Mouse (Mus musculus) adrenal gland, adult 8-10 months (tissue): ENCODE results near the gene Runx2. TPM values are rescaled to one million over a fixed set of nuclear protein-coding genes. Genes with fewer than 3 reads are reported as not detected.
A peak's percentile ranks its signal among the peaks of the same experiment; 100 is the strongest.

Source experiments
- DNase-seq: peaks from one replicate; pipeline ENCODE4 v3.0.0; 2022
- total RNA-seq, 4 experiments: library from RNA; stranded (reverse); gene quantifications; 2 replicates each; pipeline ENCODE4 v1.2.4; 2022

The Runx2 gene
- total RNA-seq, 4 experiments from 2014 or later, result 19.6 to 32.8 (median 25.7) TPM

- DNase-seq, result no peak
These were observed 101.2 kb downstream of the Runx2 start for GRCm38 (mm10) chr17:44713404-44713803.

DNA sequence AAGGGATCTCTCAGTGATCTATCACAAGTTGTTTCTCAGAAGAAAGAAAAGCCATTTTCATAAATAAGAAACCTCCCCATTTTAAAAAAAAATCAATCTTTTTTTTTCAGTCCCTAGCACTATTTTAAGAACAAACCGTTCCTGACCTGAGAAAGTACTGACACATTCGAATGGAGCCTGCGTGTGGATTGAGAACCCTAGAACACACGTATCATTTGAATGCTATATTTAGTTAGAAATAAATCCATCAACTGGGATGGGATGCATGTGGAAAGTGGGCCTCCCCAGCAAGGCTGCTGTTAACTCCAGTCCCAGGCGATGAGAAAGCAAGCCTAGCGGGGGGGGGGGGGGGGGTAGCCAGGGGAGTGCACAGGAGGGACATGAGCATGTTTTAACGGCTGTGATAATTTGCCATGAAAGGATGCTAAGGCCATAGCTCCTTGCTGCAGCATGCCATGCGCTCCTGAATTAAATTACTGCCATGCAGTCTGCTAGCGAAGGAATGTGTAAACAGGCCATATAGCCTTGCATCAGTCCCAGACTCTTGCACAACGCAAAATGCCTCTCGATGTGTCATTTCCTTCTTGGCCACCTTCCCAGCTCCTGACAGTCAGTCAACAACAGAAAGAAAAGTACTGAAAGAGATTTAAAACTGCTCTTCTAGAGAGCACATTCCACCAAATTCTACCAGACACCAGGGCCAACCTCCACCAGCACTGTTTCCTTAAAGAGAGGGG, 104.9 kb downstream of the Runx2 start:
- peak; percentile 87 for DNase-seq

DNA sequence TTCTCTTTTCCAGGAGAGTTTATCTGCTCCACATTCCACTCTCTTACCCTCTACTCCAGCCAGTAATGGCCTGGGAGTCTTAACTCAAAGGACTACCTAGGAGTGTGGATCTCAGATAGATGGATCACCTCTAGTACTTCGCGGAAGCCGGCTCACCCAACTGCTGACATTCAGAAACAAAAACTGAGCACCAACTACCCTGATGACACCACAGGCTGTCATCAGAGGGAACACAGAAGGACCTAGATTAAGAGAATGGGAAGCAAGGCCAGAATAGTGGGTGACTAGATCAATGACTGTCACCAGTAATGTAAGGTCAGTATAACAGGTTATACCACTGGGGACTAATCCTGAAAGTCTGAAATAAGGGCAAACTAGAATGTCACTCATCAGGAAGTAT, 106.6 kb downstream of the Runx2 start:
- DNase-seq, result no peak

DNA sequence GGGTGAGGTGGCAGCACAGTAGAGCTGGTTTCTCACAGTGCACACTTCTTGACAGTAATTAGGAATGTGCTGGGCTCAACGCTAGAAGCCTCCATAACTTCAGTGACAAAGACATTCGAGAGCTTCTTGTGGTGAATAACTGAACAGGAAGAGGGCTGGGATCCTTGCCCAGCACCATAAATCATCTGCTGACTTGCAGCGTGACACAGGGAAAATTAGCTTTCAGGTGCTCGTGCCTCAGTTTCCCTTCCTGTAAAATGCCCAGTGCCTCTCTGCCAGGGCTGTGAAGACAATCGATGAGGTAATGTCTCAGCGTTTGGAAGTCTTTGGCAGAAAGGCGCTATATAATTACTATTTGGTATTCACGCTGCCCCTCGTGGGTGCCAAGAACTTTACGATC, 108.1 kb downstream of the Runx2 start:
- no peak for DNase-seq

- DNase-seq, result no peak
These were observed 111.9 kb downstream of the Runx2 start for GRCm38 (mm10) chr17:44702506-44703298.

DNA sequence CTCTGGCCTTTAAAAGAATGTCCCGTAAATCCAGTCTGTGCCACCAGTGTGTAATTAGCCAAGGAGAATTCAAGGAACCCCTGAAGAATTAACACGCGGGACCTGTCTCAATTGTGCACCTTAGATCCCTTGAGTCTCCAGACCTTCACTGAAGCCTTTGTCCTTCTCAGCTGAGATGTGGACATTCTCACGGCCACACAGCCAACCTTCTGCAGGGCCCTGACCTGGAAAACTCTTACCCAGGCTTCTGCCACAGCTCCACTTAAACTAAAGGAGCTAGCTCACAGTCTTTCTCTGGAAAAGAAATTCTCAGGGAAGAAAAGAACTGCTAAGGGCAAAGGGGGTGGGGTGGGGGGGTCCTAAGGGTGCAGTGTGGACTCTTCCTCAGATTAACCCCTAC, 113.1 kb downstream of the Runx2 start:
- DNase-seq, result peak; percentile 30

GRCm38 (mm10) chr17:44700326-44700725, 114.3 kb downstream of the Runx2 start:
- no peak for DNase-seq

DNA sequence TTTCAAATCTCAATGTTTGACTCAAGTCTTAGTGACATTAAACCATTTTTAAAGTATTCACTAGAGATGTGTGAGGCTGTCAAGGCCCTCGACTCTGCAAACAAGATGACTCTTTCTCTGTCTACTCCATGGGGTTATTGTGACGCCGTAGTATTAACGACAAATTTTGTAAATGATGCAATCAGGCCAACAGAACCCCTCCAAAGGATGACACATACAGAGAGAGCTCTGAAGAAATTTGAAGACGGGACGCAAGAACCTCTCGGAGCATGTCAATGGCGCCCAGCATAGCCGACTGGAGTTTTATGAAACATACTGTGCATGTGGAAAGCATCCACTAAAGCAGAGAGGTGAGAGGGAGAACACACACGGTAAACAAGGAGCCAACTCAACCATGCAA, 117.5 kb downstream of the Runx2 start:
- DNase-seq, result no peak

GRCm38 (mm10) chr17:44693552-44693951, 121.0 kb downstream of the Runx2 start:
- no peak for DNase-seq

DNA sequence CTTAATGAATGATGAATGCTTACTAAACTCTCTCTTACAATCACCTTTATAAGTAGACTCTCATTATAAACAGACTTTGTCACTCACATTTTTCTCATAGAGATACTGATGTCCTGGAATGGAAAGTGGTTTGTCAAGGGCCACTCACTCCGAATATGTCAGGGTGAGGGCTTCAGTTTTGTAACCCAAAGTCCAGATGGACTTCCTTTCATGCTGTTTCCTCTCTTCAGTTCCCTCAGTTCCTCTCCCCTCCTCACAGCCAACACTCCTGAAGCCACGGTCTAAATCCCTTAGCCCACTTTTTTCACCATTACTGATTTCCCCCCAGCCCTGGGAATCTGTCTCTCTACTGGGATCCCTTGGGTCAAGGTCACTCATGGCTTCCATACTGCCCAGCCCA, 123.1 kb downstream of the Runx2 start:
- DNase-seq, result no peak

GRCm38 (mm10) chr17:44690410-44691035, 124.1 kb downstream of the Runx2 start:
- DNase-seq, result no peak

GRCm38 (mm10) chr17:44688306-44688705, 126.3 kb downstream of the Runx2 start:
- DNase-seq, result no peak

- DNase-seq, result no peak
These were observed 129.1 kb downstream of the Runx2 start for GRCm38 (mm10) chr17:44685514-44685913.

DNA sequence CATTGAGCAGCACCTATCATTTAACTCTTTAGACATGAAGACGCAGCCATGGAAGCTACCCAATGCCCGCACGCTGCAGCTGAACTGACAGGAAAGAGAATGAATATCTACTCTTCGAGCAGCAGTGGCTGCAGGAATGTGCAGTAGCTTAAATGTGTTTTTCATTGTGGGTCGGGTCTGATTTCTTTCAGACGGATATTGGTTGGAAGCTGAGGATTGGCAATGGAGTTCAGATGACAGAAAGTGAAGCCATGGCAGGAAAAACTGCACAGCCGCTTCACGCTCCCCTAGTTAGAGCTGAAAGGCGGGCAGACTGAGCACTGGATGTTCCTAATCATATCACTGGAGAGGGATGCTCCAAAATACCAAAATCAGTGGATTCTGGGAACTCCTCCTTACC, 131.6 kb downstream of the Runx2 start:
- DNase-seq, result no peak

DNA sequence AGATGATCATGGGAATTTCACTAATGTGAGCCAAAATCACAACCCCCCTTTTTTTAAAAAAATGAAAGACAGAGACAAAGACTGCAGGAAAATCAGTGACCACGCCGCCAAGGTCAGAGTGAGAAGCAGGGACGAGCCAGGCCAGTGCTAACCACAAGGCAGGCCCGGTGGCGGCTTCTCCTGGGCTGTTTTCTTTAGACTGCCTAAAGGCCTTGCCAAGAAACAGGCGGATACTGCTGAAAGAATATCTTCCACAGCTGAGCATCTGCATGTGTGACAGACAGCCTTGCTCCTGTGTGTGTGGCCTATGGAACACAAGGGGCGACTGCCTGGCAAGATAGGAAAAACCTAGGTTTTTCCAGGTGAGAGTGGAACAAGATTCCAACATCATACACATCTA, 136.8 kb downstream of the Runx2 start:
- peak; percentile 32 for DNase-seq

GRCm38 (mm10) chr17:44672806-44673205, 141.8 kb downstream of the Runx2 start:
- DNase-seq, result no peak

GRCm38 (mm10) chr17:44671946-44672692, 142.5 kb downstream of the Runx2 start:
- peak; percentile 17 for DNase-seq

- no peak for DNase-seq
These were observed 144.6 kb downstream of the Runx2 start for GRCm38 (mm10) chr17:44669985-44670384.

- no peak for DNase-seq
These were observed 147.3 kb downstream of the Runx2 start for GRCm38 (mm10) chr17:44667346-44667745.

DNA sequence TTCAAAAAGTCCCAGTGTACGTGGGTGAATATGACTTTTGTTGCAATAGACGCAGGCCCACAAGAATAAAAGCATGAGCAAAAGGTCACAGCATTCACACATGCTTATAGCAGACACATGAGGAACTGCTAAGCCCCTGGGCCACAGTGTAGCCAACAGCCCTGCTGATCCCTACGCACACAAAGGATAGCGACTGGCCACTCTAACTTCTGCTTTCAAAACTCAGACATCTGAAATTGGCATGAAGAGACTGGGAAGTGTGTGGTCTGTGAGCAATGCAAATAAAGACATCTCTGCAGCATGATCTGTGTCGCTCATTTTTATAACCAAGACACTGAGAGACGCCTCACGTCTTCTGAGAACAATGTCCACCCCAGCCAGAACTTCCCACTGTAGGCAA, 150.7 kb downstream of the Runx2 start:
- no peak for DNase-seq

- no peak for DNase-seq
These were observed 151.4 kb downstream of the Runx2 start for GRCm38 (mm10) chr17:44663208-44663607.

DNA sequence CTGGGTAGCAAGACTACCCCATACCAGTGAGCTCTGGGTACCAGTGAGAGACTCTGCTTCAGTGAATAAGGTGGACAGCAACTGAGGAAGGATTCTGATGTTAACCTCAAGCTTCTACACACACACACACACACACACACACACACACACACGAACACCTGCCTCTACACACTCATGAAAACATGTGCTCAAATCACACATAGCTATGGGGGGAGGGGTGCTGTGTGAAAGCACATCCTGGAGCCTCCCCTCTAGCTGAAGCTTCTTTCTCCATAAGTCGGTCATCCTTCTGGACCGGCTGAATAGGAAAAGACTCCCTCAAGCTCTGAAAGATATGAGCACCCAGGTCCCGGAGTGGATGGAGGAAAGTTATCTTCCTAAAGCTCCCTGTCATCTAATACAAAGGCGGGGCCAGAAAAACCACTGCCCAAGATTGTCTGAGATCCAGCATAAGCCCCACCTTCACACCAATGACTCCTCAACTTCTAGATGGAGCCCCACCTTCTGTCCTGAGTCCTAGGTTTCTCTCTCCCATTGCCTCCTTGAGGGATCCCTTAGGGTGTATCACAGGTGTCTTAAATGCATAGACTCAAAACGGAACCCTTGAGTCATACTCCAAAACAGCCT, 152.4 kb downstream of the Runx2 start:
- no peak for DNase-seq
